ENCODE assay signal across 12 mouse cellular contexts in the genomic region with DNA sequence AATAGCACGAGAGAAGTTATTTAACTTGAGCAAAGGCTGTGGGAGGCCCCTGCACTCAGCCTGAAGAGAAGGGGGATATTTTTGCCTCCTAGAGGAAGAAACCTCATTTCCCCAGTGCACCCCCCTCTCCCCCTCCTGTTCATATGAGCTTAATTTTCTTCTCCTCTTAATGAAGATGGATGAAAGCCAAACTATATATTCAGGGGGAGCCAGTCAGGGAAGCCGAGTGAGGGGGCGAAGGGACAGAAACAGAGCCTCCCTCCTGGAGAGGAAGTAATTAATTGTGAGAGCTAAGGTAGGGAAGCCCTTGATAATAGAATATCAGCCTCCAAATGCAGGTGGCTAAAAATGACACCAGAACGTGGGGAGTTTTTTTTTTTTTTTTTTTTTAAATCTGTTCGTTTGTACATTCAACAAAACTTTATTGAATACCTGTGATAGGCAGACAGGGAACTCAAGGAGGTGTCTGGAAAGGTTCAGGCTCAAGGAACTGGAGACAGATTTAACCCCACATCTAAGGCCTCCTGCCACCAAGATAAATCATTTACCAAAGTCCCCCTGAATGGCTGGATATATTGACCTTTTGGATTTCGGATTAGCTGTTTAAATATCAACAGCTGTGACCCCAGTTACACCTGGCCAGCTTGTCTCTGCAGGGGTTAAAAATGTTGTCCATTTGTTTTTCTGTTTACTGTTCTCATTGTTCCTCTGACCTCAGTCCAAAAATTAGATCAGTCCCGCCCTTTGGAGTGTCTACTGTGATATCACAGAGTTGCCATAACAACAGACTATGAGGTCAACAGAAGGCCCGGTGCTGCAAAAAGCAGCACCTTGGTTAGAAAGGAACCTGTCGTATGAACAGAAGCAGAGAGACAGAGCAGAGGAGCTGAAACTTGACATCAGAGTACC. TPM values are rescaled to one million over a fixed set of nuclear protein-coding genes. Genes with fewer than 3 reads are reported as not detected.
A peak's percentile ranks its signal among the peaks of the same experiment; 100 is the strongest.
DNase-seq lines count a peak whose midpoint lies in the region; ATAC-seq and TF ChIP-seq lines count a peak whose summit lies in the region.
"Had no signal": no experiment of that assay in that cellular context is flagged by ENCODE, and none has a peak within 500 bp of the region (broad histone marks: within the 10 kb centered on the region; RNA-seq: fewer than 3 reads in every experiment).

No protein-coding gene starts in this region.

- H3K27me3 ChIP-seq in heart, embryonic 11.5 days (ENCODE audit: control insufficient read depth, insufficient read depth, low read length) = no peaks in the 10 kb centered on the region
- no peaks in the 10 kb centered on the region for H3K27me3 ChIP-seq in hindbrain, postnatal 0 days (ENCODE audit: insufficient read depth, low read length)
- no peaks in the 10 kb centered on the region for H3K27me3 ChIP-seq in liver, embryonic 16.5 days (ENCODE audit: control insufficient read depth, insufficient read depth, low read depth, low read length)

- H3K4me2 ChIP-seq in heart, embryonic 11.5 days = peak overlapping the region; percentile 37; the same call in 1 of the 2 replicates
- peak overlapping the region; percentile 16; the same call in 1 of the 2 replicates for H3K4me2 ChIP-seq in hindbrain, postnatal 0 days (ENCODE audit: low read depth, low read length)
- no peak overlapping the region for H3K4me2 ChIP-seq in liver, embryonic 16.5 days (ENCODE audit: low read depth, low read length)

- WGBS in heart, embryonic 11.5 days (ENCODE audit: insufficient replicate concordance) = 34% methylated on average over 9 of the region's 9 CpGs
- 34% methylated on average over 9 of the region's 9 CpGs for WGBS in hindbrain, postnatal 0 days
- 33% methylated on average over 9 of the region's 9 CpGs for WGBS in liver, embryonic 16.5 days (ENCODE audit: insufficient replicate concordance)

- no peaks in the 10 kb centered on the region for H3K9me3 ChIP-seq in heart, embryonic 11.5 days (replicated peaks; ENCODE audit: control insufficient read depth, low read length)
- no peaks in the 10 kb centered on the region for H3K9me3 ChIP-seq in hindbrain, postnatal 0 days (ENCODE audit: low read length)
- no peaks in the 10 kb centered on the region for H3K9me3 ChIP-seq in liver, embryonic 16.5 days (replicated peaks; ENCODE audit: control insufficient read depth, low read length)

- 0 out of 2 replicates have a peak overlapping the region, but pooled peaks have one; percentile 28 for H3K9ac ChIP-seq in heart, embryonic 11.5 days (ENCODE audit: low read depth, low read length)
- no peak overlapping the region for H3K9ac ChIP-seq in hindbrain, postnatal 0 days (replicated peaks; ENCODE audit: low read length)
- no peak overlapping the region for H3K9ac ChIP-seq in liver, embryonic 16.5 days (ENCODE audit: low read depth, low read length)

- H3K36me3 ChIP-seq in heart, embryonic 11.5 days (ENCODE audit: control insufficient read depth, insufficient read depth, low read length) = peaks cover 4% of the 10 kb centered on the region
- no peaks in the 10 kb centered on the region for H3K36me3 ChIP-seq in hindbrain, postnatal 0 days (ENCODE audit: insufficient read depth, low read length)
- H3K36me3 ChIP-seq in liver, embryonic 16.5 days (ENCODE audit: control insufficient read depth, insufficient read depth) = no peaks in the 10 kb centered on the region

- TF ChIP-seq CTCF in hindbrain, postnatal 0 days (IDR thresholded peaks at IDR 0.05; ENCODE audit: low read depth) = no peak

- DNase-seq in heart, adult 9 months (ENCODE audit: low spot score in 2 of 2) = no peak
- peak; percentile 46 for DNase-seq in MN1 (ENCODE audit: low spot score)
- DNase-seq in hindbrain, postnatal 0 days (ENCODE audit: low spot score) = no peak
- DNase-seq in adrenal gland, adult 18-20 months (ENCODE audit: low spot score in 2 of 2) = no peak

- no peak for ATAC-seq in heart, embryonic 11.5 days (replicated peaks; ENCODE audit: insufficient number of reproducible peaks, low FRiP score, low TSS enrichment)
- peak; percentile 39; the same call in 1 of the 2 replicates for ATAC-seq in hindbrain, postnatal 0 days
- peak; percentile 56 for ATAC-seq in liver, embryonic 16.5 days (ENCODE audit: low read depth)
- ATAC-seq in erythroid progenitor cell, adult 5-6 weeks (replicated peaks; ENCODE audit: low FRiP score, poor library complexity, severe bottlenecking) = no peak
- no peak for ATAC-seq in frontal cortex, adult (ENCODE audit: low TSS enrichment)
- ATAC-seq: CD4-positive, CD25-positive, alpha-beta regulatory T cell, adult 4 months had no signal

- H3K4me3 ChIP-seq in heart, embryonic 11.5 days (ENCODE audit: low read depth, low read length) = no peak overlapping the region
- H3K4me3 ChIP-seq in hindbrain, postnatal 0 days (ENCODE audit: low read length) = no peak overlapping the region
- no peak overlapping the region for H3K4me3 ChIP-seq in liver, embryonic 16.5 days (ENCODE audit: low read depth, low read length)
- H3K4me3 ChIP-seq: erythroblast, embryonic 14.5 days; layer of hippocampus, adult 2 months; myocyte had no signal

- H3K4me1 ChIP-seq in heart, embryonic 11.5 days (ENCODE audit: control insufficient read depth, insufficient read depth, low read length) = peaks cover 59% of the 10 kb centered on the region
- peaks cover 42% of the 10 kb centered on the region for H3K4me1 ChIP-seq in hindbrain, postnatal 0 days (ENCODE audit: insufficient read depth, low read length)
- H3K4me1 ChIP-seq in liver, embryonic 16.5 days (ENCODE audit: control insufficient read depth, low read depth, low read length) = peaks cover 14% of the 10 kb centered on the region

- H3K27ac ChIP-seq in heart, embryonic 11.5 days (ENCODE audit: low read depth, low read length) = peak overlapping the region; percentile 75
- H3K27ac ChIP-seq in hindbrain, postnatal 0 days = peak overlapping the region; percentile 37; the same call in 1 of the 2 replicates
- H3K27ac ChIP-seq in liver, embryonic 16.5 days (ENCODE audit: low read length) = no peak overlapping the region
- H3K27ac ChIP-seq: layer of hippocampus, adult 2 months had no signal

RNA-seq across cellular contexts. Expression of a gene that starts 54.5 kb away (rescaled TPM):
- not detected in 2 replicates for polyA plus RNA-seq in heart, embryonic 11.5 days (2014; fragmentation: Nextera tagmentation; extraction: Ambion mirVana)
- total RNA-seq in hindbrain, postnatal 0 days (2014; rRNA removed) = not detected in 2 replicates
- 0.08 TPM in 1 of 2 replicates, not detected in the other for polyA plus RNA-seq in hindbrain, postnatal 0 days (2015; fragmentation: Nextera tagmentation; extraction: Ambion mirVana)
- 7.8 and 10.2 TPM in 2 replicates for polyA plus RNA-seq in liver, embryonic 16.5 days (2015; fragmentation: Nextera tagmentation; extraction: Ambion mirVana)
- 1 to 10 TPM in 1 of 2 experiments, under 1 TPM in 1; 0.96 to 1.2 TPM for total RNA-seq in adrenal gland, adult 18-20 months (2021)
- not detected in 2 replicates for total RNA-seq in erythroid progenitor cell, adult 5-6 weeks (2015; ENCODE audit: low replicate concordance)
- total RNA-seq in erythroid progenitor cell, adult 5-6 weeks (2017; ENCODE audit: low replicate concordance) = not detected in 2 replicates
- total RNA-seq: layer of hippocampus, adult 2 months had no signal
- polyA plus RNA-seq: CD4-positive, CD25-positive, alpha-beta regulatory T cell, adult 4 months; erythroblast, embryonic 14.5 days; myocyte had no signal

Comparison
In these comparisons a context has a peak if more than half of its experiments do, and no peak if none do; other contexts are left out.
1. ATAC-seq: peak in hindbrain, postnatal 0 days (single experiment) and liver, embryonic 16.5 days (single experiment); none in heart, embryonic 11.5 days (single experiment), erythroid progenitor cell, adult 5-6 weeks (single experiment) and frontal cortex, adult (single experiment).